Mouse (Mus musculus): ENCODE results near the gene Tmed1.
"Not testable (repeated sequence)": the region's sequence is repeated elsewhere in the genome, so short reads cannot be mapped to it uniquely, and the experiment has no call there.

GRCm38 (mm10) chr9:21542001-21542400 is 31.9 kb upstream of the Tmed1 start:
- not testable (repeated sequence) for TF ChIP-seq CTCF (IDR thresholded peaks at IDR 0.05; ENCODE audit: borderline replicate concordance, extremely low read depth, insufficient read depth, insufficient read length); POLR2A (IDR thresholded peaks at IDR 0.05; ENCODE audit: borderline replicate concordance, extremely low read depth, insufficient read depth, insufficient read length, poor library complexity, severe bottlenecking)

Measured in brain, embryonic 14.5 days (tissue).